Mouse (Mus musculus) embryo, embryonic 10.5 days (tissue): ENCODE results near the gene March4.

Experiments used
- DNase-seq: peaks from one replicate; pipeline ENCODE4 v3.0.0-alpha.2; 2015; ENCODE audit warnings: low spot score

The March4 gene

DNA sequence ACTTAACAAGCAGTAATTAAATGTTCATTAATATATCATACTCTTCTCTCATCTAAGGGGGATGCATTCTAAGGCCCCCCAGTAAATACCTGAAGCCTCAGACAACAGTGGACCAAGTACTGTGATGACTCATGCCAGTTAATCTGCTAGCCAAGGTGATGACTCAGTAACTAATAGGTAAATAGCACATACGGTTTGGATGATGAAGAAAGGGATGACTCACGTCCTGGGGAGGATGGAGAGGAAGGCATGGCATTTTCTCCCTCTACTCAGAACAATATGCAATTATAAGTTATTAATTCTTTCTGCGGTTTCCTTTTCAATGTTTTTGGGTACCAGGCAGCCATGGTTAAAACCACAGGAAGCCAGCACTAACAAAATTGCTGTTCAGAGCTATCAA, 87.0 kb downstream of the March4 start:
- no peak for DNase-seq

DNA sequence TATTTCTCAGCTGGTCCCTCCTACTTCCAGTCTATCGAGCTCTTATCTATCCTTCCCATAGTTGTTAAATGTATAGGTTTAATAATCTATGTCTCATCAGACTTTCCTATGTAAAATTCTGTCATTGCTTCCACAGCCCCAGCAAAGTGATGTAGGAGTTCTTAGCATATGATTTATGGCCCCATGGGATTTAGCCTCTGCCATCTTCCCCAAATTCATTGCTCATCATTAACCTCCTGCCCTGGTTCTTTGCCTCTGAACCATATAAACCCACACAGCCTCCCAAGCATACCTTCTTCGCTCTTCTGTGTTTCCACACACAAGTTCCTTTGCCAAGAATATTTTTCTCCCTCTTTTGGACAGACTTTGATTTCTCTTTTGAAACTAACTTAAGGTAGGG, 94.0 kb downstream of the March4 start:
- DNase-seq, result peak; percentile 5

DNA sequence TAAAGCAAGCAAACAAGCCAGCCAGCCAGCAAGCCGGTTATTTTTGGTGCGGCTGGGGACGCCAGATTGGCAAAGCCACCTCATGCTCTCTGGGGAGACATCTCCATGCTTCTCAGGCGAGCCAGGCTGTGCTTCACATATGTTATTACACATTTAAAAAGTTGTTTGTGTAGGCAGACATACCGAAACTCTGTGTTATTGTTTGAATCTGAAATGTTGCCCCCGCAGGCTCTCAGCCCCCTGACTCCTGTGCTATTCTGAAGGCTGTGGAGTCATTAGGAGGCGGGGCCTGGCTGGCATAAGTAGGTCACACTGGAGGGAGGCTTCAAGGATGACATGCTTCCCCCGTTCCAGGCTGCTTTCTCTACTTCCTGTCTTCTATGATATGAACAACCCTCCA, 97.6 kb downstream of the March4 start:
- no peak for DNase-seq

DNA sequence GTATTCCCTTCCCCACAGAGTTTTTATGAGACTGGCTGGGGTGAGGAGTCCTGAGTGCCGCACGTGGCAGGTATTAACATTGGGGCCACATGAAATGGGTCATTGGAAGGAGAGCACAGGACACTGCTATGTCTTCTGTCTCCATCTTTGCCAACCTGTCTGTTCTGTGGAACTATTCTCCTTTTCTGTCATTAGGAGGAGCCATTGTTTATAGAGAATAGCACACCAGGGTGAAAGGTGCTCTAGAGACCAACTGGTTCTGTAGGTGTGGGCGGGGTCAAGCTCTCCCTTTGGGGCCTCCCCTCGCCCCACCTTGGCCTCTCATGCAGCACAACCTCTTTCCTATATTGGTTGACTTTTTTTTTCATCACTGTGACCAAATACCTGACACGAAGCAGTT, 99.8 kb downstream of the March4 start:
- no peak for DNase-seq

DNA sequence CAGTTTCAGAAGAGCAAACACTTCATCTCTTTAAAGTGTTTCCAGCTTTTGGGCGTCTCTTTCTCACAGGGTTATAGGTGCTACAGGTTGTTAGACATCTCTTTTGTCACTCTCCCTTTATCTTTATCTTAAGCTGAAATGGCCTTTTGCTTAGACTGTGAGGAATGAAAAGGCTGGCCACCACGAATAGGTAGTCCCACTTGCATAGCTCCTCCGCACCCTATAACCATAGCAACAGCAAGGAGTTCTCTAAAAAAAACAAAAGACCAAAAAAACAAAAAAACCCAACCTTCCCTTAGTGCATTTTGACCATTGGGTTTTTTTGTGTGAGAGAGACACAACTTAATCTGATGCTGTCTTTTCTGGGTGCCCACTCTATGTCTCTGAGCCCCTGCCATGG, 102.2 kb downstream of the March4 start:
- DNase-seq, result no peak

DNA sequence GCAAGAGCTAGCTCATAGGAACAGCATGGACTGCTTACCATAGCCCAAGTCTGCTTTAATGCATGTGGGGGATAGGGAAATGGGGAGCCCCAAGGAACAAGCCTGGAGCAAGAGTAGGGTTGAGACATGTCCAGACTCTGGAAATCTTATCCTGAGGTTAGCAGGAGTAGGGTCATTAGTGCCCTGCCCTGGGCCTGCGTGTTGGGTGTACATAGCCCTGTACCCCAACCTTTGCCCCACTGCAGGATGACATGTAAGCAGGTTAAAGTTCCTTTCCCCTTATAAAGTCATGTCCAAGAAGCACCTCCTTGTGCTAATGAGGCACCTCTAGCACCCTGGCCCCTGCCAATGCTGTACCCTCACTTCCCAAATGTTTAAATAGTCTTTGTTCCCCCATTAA, 104.2 kb downstream of the March4 start:
- no peak for DNase-seq

DNA sequence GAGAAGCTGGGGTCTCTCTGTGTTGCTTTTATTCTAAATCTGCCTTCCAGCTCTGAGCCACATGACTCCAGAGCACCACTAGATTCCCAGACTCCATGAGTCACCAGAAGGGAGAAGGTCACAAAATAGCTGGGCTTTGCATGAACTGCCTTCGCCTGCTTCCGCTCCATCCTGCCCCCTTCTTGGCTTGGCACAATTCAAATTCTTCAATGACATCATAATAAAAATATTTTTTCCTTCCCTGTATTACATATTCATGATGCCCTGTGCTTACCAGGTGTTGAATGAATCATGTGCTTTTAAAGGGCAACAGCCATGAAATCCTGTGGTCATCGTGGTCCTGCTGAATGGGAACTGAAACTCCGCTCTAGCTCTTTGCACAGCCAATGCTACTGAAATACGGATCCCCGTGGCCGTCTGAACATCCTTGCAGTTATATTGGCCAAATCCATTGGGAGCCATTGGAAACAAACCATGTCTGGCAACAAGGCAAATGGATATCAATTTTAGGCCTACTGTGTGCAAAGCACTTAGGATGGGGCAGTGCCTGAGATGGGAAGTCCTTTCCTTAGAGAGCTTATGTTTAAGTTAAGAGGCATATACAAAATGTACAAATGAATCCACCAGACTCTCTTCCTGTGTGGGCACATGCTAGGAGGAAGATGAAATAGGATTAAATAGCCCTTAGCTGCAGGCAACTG, 107.5 kb downstream of the March4 start:
- no peak for DNase-seq

DNA sequence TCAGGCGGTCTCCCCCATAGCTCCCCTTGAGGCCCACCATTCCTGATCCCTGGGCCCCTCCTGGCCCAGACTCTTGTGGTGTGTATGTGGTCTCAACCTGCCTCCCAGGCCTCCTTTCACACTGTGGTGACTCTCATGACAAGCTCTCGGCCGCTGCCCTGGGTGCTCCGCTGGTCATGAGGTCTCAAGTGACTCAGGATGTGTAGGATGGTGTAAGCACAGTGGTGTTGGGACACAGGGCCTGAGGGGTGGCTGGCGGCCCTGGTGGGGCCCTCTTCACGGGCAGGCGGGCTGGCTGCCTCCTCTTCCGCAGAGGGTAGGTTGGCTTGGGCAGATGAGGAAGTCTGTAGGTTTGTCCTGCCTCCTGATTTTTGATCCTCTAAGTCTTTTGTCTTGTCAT, 108.2 kb downstream of the March4 start:
- DNase-seq, result no peak

DNA sequence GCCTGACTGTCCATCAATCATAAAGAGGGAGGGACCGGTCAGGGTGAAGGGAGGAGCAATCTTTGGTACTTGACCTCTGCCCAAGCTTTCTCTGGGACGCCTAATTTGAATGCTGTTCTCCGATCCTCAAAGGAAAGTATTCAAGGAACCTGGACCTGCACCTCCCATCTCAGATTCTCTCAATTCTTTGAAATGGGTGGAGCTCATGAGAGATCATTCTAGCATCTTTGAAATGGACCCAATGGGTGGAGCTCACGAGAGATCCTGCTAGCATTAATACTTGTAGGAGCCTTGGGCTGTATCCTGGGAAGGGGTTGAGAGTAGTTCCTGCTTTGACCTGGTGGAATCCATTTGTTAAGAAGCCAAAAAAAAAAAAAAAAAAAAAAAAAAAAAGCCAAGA, 110.3 kb downstream of the March4 start:
- DNase-seq, result no peak

DNA sequence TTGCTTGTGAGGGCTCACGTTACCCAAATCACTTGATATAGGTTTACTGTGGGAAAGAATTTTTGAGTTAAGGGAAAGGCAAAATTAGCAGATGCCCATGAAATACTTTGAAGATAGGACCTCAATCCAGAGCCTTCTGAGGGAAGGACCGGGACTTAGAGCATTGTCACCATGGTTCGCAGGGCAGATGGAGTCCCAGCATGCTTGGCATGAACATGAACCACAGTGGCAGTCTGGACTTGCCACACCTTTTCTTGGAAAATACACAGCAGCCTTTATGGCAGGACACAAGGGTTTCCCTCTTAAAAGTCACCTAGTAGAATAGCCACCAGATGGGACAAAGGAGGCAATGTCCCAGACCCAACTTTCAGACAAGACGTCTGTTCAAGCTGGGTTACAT, 114.6 kb downstream of the March4 start:
- DNase-seq, result no peak

DNA sequence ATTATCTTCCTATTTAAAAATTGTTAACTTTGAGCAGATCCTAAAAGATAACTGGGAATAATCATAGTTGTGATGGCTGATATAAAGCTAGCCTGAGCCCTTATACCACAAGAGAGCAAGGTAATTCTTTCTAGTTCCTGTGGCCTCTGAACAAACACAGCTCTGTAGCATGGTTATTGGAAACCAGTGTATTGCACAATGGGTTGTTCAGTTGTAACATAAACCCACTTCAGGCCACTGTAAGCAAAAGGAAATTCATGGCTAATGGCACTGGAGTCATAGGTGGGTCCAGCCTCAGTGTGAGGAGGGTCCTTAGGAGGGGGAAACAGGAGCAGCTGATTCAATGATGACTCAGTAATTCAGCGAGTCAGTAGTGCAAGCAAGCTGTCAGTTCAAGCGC, 116.5 kb downstream of the March4 start:
- no peak for DNase-seq

DNA sequence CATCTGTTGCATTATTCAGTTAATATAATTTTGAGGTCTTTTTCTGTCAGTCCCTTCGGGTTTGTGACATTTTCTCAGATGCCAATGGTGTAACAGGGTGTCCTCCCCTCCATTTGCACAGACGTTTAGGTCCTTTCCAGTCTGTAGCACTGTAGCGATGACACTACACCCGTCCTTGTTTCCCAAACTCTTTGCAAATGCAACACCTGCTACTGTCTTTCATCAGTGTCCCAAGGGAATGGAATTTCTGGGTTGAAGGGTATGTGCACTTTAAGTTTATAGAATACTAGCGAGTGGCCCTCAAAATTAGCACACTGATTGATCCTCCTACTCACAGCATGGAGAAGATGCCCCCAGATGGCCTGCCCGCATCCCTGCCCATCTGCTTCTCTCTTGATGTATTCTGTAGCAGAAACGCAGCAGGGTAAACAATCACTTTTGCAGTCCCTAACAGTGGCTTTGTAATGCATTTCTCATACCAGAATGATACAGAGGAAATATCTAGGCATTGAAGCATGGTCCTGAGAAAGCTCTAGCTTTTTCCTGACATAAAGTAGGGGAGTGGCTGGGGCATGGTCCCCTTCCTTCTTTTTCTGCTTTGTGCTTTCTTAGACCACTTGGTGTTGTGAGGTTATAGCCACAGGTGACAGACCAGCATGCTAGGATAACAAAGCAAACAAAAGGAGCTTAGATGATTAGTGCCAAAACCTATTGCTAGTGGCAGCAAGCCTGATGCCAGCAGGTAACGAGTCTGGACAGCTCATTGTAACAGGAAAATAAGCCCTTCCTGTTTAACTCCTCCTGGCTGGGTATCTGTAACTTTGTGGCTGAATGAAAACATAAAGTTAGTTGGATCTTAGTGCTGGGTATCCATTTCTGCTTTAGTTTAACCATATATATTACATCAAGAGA, 117.7 kb downstream of the March4 start:
- DNase-seq, result no peak

DNA sequence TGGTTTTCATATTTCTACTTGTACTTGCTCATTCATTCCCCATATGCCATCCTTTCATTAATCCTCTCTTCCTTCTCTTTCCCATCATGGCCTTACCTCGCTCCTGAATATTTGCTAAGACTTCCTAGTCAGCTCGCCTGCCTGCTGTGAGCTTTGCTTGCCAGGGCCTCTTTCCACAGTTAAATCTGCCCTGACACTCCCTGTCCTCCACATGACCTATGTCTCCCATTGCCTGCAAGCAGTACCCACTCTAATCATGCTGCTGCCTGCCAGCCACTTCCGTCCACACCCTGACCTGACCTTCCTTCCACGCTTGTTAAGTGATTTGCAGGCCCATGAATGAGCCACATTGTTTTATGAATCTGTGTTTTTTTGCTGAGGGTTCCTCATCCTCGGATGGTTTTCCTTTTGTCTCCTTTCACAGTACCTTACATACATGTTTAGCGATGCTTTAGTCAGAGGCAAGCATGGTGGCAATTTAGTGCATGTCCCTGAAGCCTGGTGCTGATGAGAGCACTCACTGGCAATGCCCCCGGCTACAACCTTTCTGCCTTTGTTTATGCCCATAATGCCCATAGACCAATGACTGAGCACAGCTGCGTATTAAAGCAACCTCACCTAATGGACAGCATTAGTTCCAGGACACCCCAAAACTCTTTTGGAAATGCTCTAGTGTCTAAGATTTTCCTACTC, 122.0 kb downstream of the March4 start:
- DNase-seq, result peak; percentile 63

DNA sequence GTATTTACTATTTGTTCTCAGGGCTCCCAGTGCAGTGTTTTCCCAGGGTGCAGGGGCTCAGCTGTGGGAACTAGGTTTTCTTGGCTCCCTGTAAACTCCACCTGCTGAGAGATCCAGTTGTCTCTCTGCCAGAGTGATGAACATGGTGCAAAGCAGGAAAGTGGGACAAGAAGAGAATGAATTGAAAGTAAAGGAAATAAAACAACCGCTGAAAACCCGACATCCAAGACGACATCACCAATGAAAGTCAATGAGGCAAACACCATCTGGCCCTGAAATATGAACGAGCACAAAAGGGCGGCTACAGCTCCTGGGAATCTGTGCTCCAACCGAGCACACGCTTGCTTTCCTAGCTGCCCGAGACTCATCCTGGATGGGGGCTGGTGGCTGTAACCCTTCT, 122.6 kb downstream of the March4 start:
- peak; percentile 39 for DNase-seq

DNA sequence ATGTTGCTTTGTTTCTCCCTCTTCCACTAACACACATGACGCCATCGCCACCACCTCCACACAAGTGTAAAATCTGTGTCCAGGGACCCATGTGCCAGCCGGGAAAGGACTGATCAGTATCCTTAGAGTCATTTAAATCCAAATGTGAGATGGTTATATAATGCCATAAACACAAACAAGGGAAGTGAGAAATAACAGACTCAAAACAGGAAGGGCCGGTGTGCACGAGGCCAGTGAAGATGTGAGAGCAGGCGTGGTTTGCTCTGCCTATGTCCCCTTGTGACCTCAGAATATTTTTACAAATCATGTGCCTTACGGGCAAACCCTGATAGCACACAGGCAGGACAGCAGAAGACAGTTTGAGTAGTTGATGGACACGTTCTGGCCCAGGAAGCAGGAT, 123.5 kb downstream of the March4 start:
- no peak for DNase-seq

DNA sequence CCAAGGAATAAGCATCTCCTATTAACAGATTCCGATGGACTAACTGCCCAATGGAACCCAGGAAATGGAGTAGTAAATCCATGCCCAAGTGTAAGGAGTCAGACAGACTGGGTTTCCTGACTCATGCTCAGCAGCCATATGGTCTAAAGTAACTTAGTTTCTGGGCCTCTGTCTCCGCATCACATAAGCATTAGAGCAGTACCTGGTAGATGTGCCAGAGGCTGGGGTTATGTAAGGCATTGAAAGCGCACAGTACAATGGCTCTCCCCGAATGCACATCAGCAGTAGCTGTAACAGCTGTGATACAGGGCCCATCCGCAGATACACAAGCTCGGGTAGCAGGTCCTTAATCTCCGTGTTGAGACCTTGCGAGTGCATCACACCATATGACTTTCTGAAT, 125.6 kb downstream of the March4 start:
- no peak for DNase-seq

DNA sequence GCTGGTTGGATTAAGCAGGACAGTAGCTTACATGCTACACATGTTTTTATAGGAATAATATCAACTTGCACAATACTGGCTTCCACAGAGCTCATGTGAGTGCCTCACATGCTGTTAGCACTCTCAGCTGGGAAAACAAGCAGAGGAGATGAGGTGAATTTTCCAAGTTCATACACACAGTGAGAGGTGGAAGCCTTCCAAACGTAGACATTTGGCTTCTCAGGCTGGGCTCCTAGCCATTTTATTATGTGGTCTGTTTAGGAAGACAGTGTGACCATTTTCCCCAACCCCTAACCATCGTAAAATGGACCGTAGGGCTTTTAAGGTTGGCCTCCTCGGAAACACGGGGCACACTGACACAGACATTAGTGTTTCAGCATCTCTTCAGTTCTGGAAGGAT, 126.8 kb downstream of the March4 start:
- no peak for DNase-seq

DNA sequence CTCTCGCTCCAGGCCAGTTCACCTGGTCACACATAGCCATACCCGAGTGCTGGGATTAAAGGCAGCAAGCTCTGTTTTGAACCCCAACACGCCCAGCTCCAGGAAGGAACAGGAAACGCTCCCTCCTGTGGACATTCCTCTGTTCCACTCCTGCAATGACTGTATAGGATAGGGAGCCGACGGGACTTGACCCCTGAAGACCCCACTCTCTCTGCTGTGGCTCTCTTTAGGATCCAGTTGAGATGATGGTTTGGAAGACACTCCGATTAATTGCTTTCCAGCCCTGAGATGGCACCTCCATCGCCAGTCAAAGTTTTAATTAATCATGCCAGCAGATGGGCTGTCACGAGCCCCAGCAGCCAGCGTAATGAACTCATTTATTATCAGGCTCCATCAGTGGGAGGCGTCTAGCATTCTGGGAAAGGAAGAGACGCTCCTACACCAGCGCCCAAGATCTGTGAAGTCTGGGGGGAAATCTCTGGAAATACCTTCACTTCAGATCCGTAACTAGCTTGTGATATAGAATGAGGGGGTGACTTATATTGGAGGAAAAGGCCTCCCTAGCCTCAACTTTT, 130.1 kb downstream of the March4 start:
- no peak for DNase-seq

DNA sequence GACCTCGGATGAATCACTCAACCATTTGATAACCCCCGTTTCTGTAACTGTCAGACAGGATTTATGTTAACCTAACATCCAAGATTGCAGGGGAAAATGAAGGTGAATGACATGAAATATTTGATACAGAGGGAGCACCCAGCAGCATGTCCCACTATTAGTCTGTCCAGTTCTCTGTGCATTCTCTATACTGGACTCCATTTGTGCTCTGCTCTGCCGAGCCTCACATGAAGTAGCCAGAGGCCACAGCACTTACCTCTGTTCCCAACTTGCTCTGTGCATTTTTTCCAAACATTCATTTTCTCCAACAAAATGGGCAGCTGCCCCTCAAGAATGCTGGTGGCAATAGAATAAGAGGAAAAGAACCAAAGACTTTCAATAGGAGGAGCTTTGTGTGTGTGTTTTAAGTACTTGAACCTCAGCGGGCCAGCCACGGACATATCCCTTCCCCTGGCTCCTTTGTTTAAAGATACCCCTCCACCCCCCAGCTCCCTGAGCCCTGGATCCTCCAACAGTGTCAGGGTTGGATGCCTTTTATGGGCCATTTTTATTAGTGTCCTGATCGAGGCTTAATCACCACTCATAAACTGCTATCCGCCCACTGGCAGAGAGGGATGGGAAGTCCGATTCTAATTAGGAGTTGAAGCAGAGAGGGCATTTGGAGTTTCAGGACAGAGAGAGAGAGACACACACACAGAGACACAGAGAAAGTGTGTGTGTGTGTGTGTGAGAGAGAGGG, 135.2 kb downstream of the March4 start:
- no peak for DNase-seq

DNA sequence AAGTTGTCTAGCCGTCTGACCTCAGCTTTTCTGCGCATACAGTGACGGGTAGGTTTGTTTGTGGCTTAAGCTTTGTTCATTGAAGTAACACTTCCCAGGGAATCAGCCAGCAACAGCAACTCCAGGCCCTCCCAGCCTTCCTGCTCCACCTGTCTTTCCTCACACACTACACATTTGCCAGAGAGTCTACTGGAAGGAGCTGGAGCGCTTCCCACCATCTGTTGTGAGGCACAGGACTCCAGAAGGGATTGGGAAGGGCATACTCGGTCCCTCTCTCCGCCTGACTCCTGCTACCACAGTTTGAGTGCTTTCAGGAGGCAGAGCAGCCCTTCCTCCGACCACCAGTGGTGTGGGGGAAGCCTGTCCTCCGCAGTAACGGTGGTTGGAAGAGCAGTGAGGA, 136.1 kb downstream of the March4 start:
- DNase-seq, result no peak

DNA sequence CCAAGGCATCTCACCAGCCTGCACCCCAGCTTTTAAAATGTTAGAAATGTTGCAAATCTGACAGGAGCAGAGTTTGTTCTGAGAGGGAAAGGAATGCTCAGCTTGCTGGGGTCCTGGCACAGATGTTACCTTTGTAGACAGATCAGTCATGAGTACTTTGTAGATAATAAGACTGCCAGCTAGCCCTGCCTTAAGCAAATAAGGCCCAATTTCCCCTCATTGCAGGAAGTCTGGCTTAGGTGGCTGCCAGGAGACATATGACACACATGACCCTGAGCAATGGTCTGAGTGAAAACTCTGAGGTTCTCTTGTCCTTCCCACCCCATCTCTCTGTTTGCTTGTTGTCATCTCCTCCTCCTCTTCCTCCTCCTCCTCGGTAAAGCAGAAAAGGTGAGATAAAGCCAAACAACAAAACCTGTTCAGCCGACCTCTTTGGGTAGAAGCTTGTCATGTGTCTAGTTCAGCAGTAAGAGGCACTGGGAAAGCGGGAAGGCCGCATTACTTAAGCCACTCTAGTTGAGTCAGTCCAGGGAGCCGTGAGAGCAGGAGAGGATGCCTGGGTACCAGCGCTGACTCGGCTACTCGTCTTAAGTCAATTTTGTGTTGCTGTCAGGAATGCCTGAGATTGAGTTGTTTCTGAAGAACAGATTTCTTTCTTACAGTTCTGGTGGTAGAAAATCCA, 136.9 kb downstream of the March4 start:
- no peak for DNase-seq
